Mouse (Mus musculus) heart, embryonic 10.5 days (tissue): ENCODE data around the gene Omd. TPM values are rescaled to one million over a fixed set of nuclear protein-coding genes. Genes with fewer than 3 reads are reported as not detected.

Experiments used
- DNase-seq: peaks from one replicate; pipeline ENCODE4 v3.0.0-alpha.2; 2017; ENCODE audit warnings: low spot score
- H3K27ac ChIP-seq: fragments of 300-500 bp; sonication (generic); 2 replicates; pipeline ENCODE4 v1.5.1; 2016; ENCODE audit warnings: mild to moderate bottlenecking
- H3K27me3 ChIP-seq: fragments of 300-500 bp; sonication (generic); 2 replicates; pipeline ENCODE4 v1.6.1; 2016; ENCODE audit warnings: mild to moderate bottlenecking; ENCODE audit not compliant: poor library complexity, insufficient read depth, severe bottlenecking
- H3K36me3 ChIP-seq: fragments of 300-500 bp; sonication (generic); 2 replicates; pipeline ENCODE4 v1.6.1; 2016; ENCODE audit warnings: mild to moderate bottlenecking, moderate library complexity
- H3K4me1 ChIP-seq: fragments of 300-500 bp; sonication (generic); 2 replicates; pipeline ENCODE4 v1.6.1; 2016; ENCODE audit warnings: mild to moderate bottlenecking
- H3K4me3 ChIP-seq: fragments of 300-500 bp; sonication (generic); 2 replicates; pipeline ENCODE4 v1.5.1; 2016; ENCODE audit warnings: mild to moderate bottlenecking, moderate library complexity
- H3K9me3 ChIP-seq: fragments of 300-500 bp; sonication (generic); 2 replicates; pipeline ENCODE4 v1.6.1; 2016; ENCODE audit warnings: mild to moderate bottlenecking, moderate library complexity
- WGBS: fragments of 180-500 bp; shearing (Covaris S2); methylation state at CpG from one replicate; pipeline ENCODE4 v1.1.7; 2016; 5-methylcytosine and 5-hydroxymethylcytosine counted together
- polyA plus RNA-seq: library from polyadenylated mRNA; unstranded; fragments of >200 nt; fragmentation: Nextera tagmentation; extraction: Ambion mirVana; gene quantifications from 2 replicates; pipeline ENCODE4 v1.2.1, GENCODE M21; 2016

Gene Omd
- polyA plus RNA-seq, 1 experiment from 2014 or later = 1.0 TPM

GRCm38 (mm10) chr13:49629076-49629475 is 46.8 kb downstream of the Omd start:
- Histone ChIP-seq H3K27me3 (no peaks in the 10 kb centered on the region), H3K27ac (no peak overlapping the region), H3K4me3 (no peak overlapping the region), H3K36me3 (no peaks in the 10 kb centered on the region), H3K4me1 (no peaks in the 10 kb centered on the region), H3K9me3 (no peaks in the 10 kb centered on the region)
- no peak for DNase-seq
- 85% methylated on average over 2 of the region's 2 CpGs for WGBS

- Histone ChIP-seq H3K27me3 (no peaks in the 10 kb centered on the region), H3K4me3 (no peak overlapping the region), H3K36me3 (peaks cover 7% of the 10 kb centered on the region), H3K27ac (no peak overlapping the region), H3K9me3 (no peaks in the 10 kb centered on the region), H3K4me1 (no peaks in the 10 kb centered on the region)
- DNase-seq = no peak
- WGBS = 96% methylated on average over 2 of the region's 2 CpGs
These were observed 57.7 kb downstream of the Omd start for GRCm38 (mm10) chr13:49639965-49640364.

Other genes with a start within 250 kb of the Omd start
- gene Bicd2, start 240.9 kb upstream of the Omd start, polyA plus RNA-seq = 37.5 and 46.7 TPM in 2 replicates
- 15.8 and 18.5 TPM in 2 replicates for gene Ippk, start 161.2 kb upstream of the Omd start, polyA plus RNA-seq
- 0.68 and 0.90 TPM in 2 replicates for gene Tes3-ps, start 89.1 kb upstream of the Omd start, polyA plus RNA-seq
- 0.63 and 0.84 TPM in 2 replicates for gene Ecm2, start 77.7 kb upstream of the Omd start, polyA plus RNA-seq
- 0.21 TPM in 2 replicates for gene Aspn, start 38.0 kb upstream of the Omd start, polyA plus RNA-seq
- gene Ogn, start 25.6 kb downstream of the Omd start, polyA plus RNA-seq = 1.3 and 2.1 TPM in 2 replicates
- 25.3 and 27.7 TPM in 2 replicates for gene Cenpp, start 70.3 kb downstream of the Omd start, polyA plus RNA-seq
- gene Nol8, start 70.6 kb downstream of the Omd start, polyA plus RNA-seq = 15.7 and 16.9 TPM in 2 replicates
- gene Iars, start 99.6 kb downstream of the Omd start, polyA plus RNA-seq = 83.5 and 89.3 TPM in 2 replicates
- 0.10 TPM in 2 replicates for gene Gm30302, start 216.5 kb downstream of the Omd start, polyA plus RNA-seq